Mouse (Mus musculus) macrophage (primary cell): Measurements from ENCODE around the gene Pdcl3. TPM values are rescaled to one million over a fixed set of nuclear protein-coding genes. Genes with fewer than 3 reads are reported as not detected.

Experiments used
- polyA plus RNA-seq: library from polyadenylated mRNA; stranded (reverse); fragments of 250-400 nt; gene quantifications from 3 replicates; pipeline ENCODE4 v1.2.4, GENCODE M21; 2018; ENCODE audit warnings: inconsistent platforms

Pdcl3 gene
- polyA plus RNA-seq, 1 experiment from 2014 or later: 66.2 TPM

Other genes with a start within 250 kb of the Pdcl3 start
- gene Lonrf2, start 148.9 kb upstream of the Pdcl3 start, polyA plus RNA-seq: not detected in 3 replicates
- gene Chst10, start 87.4 kb upstream of the Pdcl3 start, polyA plus RNA-seq: 0.61 to 1.8 TPM (median 0.63 TPM) in 3 replicates
- not detected in 3 replicates for gene Nms, start 46.5 kb upstream of the Pdcl3 start, polyA plus RNA-seq
- gene Npas2, start 208.1 kb downstream of the Pdcl3 start, polyA plus RNA-seq: 0.70 to 2.0 TPM (median 0.84 TPM) in 3 replicates